In the genomic region with DNA sequence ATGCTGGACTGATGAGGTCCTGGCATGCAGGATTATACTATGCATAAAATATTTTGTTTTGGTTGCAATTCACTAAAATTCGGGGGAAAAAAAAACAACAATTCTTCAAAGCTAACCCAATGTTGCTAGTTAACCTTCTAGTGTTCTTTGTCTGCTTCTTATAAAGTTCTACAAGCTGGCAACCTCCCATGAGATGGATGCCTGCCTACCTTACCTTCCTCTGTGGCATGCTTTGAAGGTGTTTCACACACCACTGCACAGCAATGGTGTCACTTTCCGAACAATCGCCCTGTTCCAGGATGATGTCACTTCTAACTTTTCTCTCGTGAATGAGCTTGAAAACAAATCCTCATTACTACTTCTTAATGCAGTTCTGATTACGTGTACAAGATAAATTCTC, we compare ENCODE assay signal across 27 mouse cellular contexts.
"Had no signal": no experiment of that assay in that cellular context is flagged by ENCODE, and none has a peak within 500 bp of the region (broad histone marks: within the 10 kb centered on the region; RNA-seq: fewer than 3 reads in every experiment).

No protein-coding gene starts in this region.

- H3K4me1 ChIP-seq: heart, embryonic 13.5 days; heart, embryonic 15.5 days; kidney, embryonic 15.5 days; limb, embryonic 13.5 days; limb, embryonic 15.5 days; liver, embryonic 12.5 days had no signal

- H3K4me2 ChIP-seq: heart, embryonic 11.5 days; heart, embryonic 13.5 days; heart, embryonic 15.5 days; hindbrain, embryonic 13.5 days; hindbrain, embryonic 15.5 days; kidney, embryonic 15.5 days; limb, embryonic 13.5 days; limb, embryonic 15.5 days; liver, embryonic 12.5 days had no signal

- H3K36me3 ChIP-seq: heart, embryonic 13.5 days; heart, embryonic 15.5 days; hindbrain, embryonic 13.5 days; hindbrain, embryonic 15.5 days; kidney, embryonic 15.5 days; limb, embryonic 13.5 days; limb, embryonic 15.5 days; liver, embryonic 12.5 days had no signal

- DNase-seq: gastrocnemius, postnatal 14 days; gastrocnemius, postnatal 36 days; heart, adult 11 months; heart, adult 2 months; heart, postnatal 14 days; heart, postnatal 36 days; kidney, adult 11 months; kidney, adult 2 months; kidney, adult 9 months; kidney, postnatal 14 days; kidney, postnatal 36 days; layer of hippocampus, adult 9-11 months; layer of hippocampus, postnatal 36 days; left cerebral cortex, postnatal 4 days had no signal

- ATAC-seq: hindbrain, postnatal 0 days; intestine, embryonic 16.5 days; liver, embryonic 12.5 days had no signal

- H3K9ac ChIP-seq: heart, embryonic 13.5 days; heart, embryonic 15.5 days; hindbrain, embryonic 13.5 days; hindbrain, embryonic 15.5 days; kidney, embryonic 15.5 days; limb, embryonic 13.5 days; limb, embryonic 15.5 days; liver, embryonic 12.5 days; liver, embryonic 14.5 days had no signal

- H3K27me3 ChIP-seq: heart, embryonic 13.5 days; heart, embryonic 15.5 days; hindbrain, embryonic 13.5 days; hindbrain, embryonic 15.5 days; kidney, embryonic 15.5 days; limb, embryonic 13.5 days; limb, embryonic 15.5 days; liver, embryonic 12.5 days had no signal

- H3K4me3 ChIP-seq: heart, adult 2 months; heart, embryonic 13.5 days; heart, embryonic 15.5 days; hindbrain, embryonic 13.5 days; hindbrain, embryonic 15.5 days; kidney, embryonic 15.5 days; limb, embryonic 13.5 days; limb, embryonic 15.5 days; liver, embryonic 12.5 days had no signal

- H3K9me3 ChIP-seq: heart, embryonic 13.5 days; heart, embryonic 15.5 days; hindbrain, embryonic 13.5 days; hindbrain, embryonic 15.5 days; kidney, embryonic 15.5 days; limb, embryonic 13.5 days; limb, embryonic 15.5 days; liver, embryonic 12.5 days had no signal

- H3K27ac ChIP-seq: heart, adult 2 months; heart, embryonic 13.5 days; heart, embryonic 15.5 days; hindbrain, embryonic 13.5 days; hindbrain, embryonic 15.5 days; hindbrain, postnatal 0 days; kidney, embryonic 15.5 days; kidney, postnatal 0 days; limb, embryonic 13.5 days; limb, embryonic 15.5 days; liver, embryonic 12.5 days; liver, embryonic 14.5 days had no signal
